Mouse (Mus musculus): ENCODE data around the gene Olfr398.

Olfr398 gene

DNA sequence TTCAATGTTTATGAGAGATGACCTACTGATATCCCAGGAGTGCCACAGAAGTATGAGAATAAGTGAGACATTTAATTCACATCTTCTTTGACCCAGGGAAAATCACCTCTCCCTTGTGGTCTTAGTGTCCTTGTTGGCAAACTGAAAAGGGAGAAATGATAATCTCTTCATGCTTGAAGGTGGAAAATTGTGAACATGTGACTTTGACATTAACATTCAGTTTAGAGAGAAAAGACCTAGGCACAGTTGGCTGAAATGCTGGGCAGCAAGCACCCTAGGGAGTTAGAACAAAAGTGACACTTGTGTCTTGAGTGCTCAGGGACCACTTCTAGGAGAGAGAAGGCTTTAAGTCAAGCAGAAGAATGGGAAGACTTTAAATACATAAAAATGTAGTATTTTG lies at the start of gene Olfr398:
TSS of gene Olfr398 (minus strand) at position 101 of the 400 bp plus-strand sequence.
- no peak for DNase-seq

DNA sequence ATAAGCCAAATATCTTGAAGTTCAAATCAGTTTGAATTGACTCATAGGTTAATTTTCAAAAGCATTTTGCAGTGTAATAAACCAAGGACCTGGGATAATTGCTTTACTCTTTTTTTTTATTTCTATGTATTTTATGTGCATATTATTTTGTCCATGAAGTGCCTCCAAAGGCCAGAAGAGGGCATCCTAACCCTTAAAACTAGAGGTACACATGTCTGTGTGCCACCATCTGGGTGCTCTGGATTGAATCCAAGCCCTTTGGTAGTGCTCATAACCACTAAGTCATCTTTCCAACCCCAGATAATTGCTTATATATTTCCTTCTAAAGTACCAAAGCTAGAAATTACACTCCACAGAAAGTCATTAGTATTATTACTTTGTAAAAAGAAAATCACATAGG lies 2.9 kb upstream of the Olfr398 start:
- DNase-seq, result peak; percentile 49

DNA sequence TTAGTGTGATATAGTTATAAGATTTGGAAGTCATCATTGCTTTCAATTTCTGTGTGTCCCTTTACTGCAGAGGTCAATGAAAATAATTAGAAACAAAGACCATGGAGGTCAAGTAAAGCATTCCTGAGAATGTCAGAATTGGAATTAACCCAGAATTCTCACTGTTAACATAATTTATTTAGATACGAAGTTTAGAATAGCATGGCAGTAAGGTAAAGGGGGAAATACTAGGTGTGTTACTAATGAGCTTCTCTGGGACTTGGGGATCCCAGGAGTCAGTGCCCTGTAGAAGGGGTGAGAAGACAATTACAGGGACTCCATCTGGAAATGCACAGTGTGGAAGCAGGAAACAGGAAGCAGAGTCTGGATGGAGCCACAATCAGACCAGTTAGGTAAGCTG lies 29.7 kb downstream of the Olfr398 start, which contains the start of gene Olfr397:
TSS of gene Olfr397 (plus strand) at position 301 of the 400 bp plus-strand sequence.
- no peak for DNase-seq

DNA sequence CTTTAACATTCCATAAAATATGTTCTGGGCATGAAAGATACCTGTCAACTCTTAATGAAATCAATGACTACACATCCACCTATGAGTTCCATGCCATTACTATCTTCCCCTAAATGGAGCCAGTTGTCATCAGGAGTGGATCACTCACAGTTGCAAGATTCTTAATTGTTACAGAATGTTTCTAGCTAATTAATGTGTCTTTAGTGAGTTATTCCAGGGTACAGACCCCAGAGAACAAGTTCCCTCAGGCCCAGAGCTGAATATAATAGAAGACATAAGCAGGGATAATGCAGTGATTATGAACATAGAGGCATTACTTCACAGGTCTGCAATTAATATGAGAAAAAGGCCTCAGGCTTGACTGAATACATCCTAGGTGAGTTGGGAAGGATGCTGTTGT lies 53.8 kb downstream of the Olfr398 start, which contains the start of gene Olfr23:
TSS of gene Olfr23 (plus strand) at position 301 of the 400 bp plus-strand sequence.
- DNase-seq, result no peak

All from kidney, adult 9 months (tissue).